Mouse (Mus musculus): Measurements from ENCODE around the gene Pdcl. TPM values are rescaled to one million over a fixed set of nuclear protein-coding genes. Genes with fewer than 3 reads are reported as not detected.
A peak's percentile ranks its signal among the peaks of the same experiment; 100 is the strongest.

Gene Pdcl
- polyA plus RNA-seq (2015; fragmentation: Nextera tagmentation; extraction: Ambion mirVana): 10.2 and 11.2 TPM in 2 replicates

DNA sequence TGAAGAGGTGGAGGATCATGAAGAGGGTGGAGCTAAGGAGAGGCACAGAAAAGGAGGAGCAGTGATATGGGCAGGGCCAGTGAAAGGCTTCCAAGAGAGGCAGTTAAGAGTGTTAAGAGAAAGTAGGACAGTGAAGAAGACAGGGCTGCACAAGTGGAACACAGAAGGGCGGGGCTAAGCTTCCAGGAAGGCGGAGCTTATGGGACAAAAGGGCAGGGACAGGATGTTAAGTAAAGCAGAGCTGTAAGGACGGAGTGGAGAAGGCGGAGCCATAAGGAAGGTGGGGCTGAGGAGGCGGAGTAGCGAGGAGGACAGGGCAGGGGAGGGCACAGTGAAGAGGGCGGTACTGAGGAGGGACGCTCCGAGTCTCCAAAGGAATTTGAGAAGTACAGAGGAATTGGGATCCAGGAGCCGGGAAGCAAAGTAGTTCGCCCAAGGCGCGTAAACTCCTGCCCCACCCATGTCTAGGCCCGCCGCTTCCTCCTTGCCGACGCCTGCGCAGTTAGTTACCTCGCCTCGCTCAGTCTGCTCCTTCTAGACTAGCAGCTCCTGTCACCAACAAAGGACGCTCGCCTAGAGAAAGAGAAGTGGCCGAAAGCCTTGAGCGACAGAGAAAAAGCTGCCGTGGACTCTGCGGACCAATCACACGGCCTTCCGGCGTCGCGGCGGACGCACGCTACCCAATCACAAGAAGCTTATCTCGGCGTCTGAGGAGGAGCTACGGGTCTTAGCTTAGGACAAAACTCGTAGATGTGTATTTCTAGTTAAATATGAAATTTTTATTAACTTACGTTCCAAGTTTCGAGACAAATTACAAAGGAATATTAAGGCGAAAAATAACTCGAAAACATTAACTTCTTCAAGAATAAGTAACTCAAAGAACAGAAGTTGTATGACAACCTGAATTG lies at the start of gene Pdcl:
Gene Pdcl (minus strand): TSS at position 700 of the 908 bp plus-strand sequence.
- Histone ChIP-seq H3K4me1 (ENCODE audit: control insufficient read depth, low read depth, low read length) (peaks cover 9% of the 10 kb centered on the region), H3K4me2 (ENCODE audit: low read depth, low read length) (peak within 1 kb of the TSS; percentile 87), H3K9me3 (replicated peaks; ENCODE audit: control insufficient read depth, low read length) (no peaks in the 10 kb centered on the region), H3K27ac (ENCODE audit: low read length) (peak within 1 kb of the TSS; percentile 100), H3K36me3 (ENCODE audit: control insufficient read depth, insufficient read depth) (peaks cover 10% of the 10 kb centered on the region; the same call in 1 of the 2 replicates), H3K27me3 (ENCODE audit: control insufficient read depth, insufficient read depth, low read depth, low read length) (no peaks in the 10 kb centered on the region), H3K9ac (ENCODE audit: low read depth, low read length) (peak within 1 kb of the TSS; percentile 84), H3K4me3 (ENCODE audit: low read depth, low read length) (peak within 1 kb of the TSS; percentile 97)
- peak; percentile 99 for ATAC-seq (ENCODE audit: low read depth)
- under 1% methylated on average over 42 of the region's 42 CpGs for whole genome bisulfite sequencing (ENCODE audit: insufficient replicate concordance)

DNA sequence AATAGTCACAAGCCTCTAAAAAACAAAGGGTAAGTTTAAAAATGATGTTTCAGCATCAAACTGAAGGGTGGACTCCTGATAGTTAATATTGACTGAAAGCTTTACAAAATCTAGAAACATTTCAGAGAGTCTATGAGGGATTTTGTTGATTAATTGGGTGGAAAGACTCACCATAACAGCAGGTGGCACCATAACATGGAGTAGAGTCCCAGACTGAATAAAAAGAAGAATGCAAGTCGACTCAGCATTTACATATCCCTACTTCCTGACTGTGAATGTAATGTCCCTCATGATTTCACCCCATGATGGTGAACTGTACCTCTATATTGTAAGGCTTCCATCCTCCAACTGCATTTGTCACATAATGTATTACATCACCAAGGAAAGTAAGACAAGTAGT lies 36.4 kb upstream of the Pdcl start:
- 49% methylated on average over 1 of the region's 1 CpGs for WGBS (ENCODE audit: insufficient replicate concordance)
- Histone ChIP-seq H3K4me2 (ENCODE audit: low read depth, low read length) (no peak overlapping the region), H3K4me1 (ENCODE audit: control insufficient read depth, low read depth, low read length) (no peaks in the 10 kb centered on the region), H3K9ac (ENCODE audit: low read depth, low read length) (no peak overlapping the region), H3K9me3 (replicated peaks; ENCODE audit: control insufficient read depth, low read length) (no peaks in the 10 kb centered on the region), H3K36me3 (ENCODE audit: control insufficient read depth, insufficient read depth) (peaks cover 12% of the 10 kb centered on the region), H3K27ac (ENCODE audit: low read length) (no peak overlapping the region), H3K27me3 (ENCODE audit: control insufficient read depth, insufficient read depth, low read depth, low read length) (no peaks in the 10 kb centered on the region), H3K4me3 (ENCODE audit: low read depth, low read length) (no peak overlapping the region)
- no peak for ATAC-seq (ENCODE audit: low read depth)

GRCm38 (mm10) chr2:37382921-37383320 lies 23.8 kb upstream of the Pdcl start:
- Histone ChIP-seq H3K4me2 (ENCODE audit: low read depth, low read length) (no peak overlapping the region), H3K27ac (ENCODE audit: low read length) (no peak overlapping the region), H3K9ac (ENCODE audit: low read depth, low read length) (no peak overlapping the region), H3K4me3 (ENCODE audit: low read depth, low read length) (no peak overlapping the region), H3K4me1 (ENCODE audit: control insufficient read depth, low read depth, low read length) (no peaks in the 10 kb centered on the region), H3K36me3 (ENCODE audit: control insufficient read depth, insufficient read depth) (peaks cover 25% of the 10 kb centered on the region), H3K27me3 (ENCODE audit: control insufficient read depth, insufficient read depth, low read depth, low read length) (no peaks in the 10 kb centered on the region), H3K9me3 (replicated peaks; ENCODE audit: control insufficient read depth, low read length) (no peaks in the 10 kb centered on the region)
- no peak for ATAC-seq (ENCODE audit: low read depth)
- WGBS (ENCODE audit: insufficient replicate concordance): 89% methylated on average over 9 of the region's 9 CpGs

DNA sequence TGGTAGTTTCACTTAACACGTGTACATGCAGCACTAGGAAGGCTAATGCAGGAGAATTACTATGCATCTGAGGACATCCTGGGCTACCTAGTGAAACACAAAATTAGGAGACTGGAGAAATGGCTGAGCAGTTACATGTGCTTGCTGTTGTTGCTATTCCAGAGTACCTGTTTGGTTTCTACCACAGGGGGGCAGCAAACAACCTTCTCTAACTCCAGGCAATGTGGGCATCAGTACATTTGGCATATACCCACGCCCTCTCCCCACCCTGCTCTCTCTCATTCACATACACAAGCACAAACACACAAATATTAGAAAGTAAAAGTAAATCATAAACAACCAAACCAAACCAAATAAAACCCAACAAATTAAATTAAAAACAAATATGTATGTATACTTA lies 21.1 kb upstream of the Pdcl start:
- Histone ChIP-seq H3K4me1 (ENCODE audit: control insufficient read depth, low read depth, low read length) (no peaks in the 10 kb centered on the region), H3K27me3 (ENCODE audit: control insufficient read depth, insufficient read depth, low read depth, low read length) (no peaks in the 10 kb centered on the region), H3K4me3 (ENCODE audit: low read depth, low read length) (no peak overlapping the region), H3K9me3 (replicated peaks; ENCODE audit: control insufficient read depth, low read length) (no peaks in the 10 kb centered on the region), H3K4me2 (ENCODE audit: low read depth, low read length) (no peak overlapping the region), H3K9ac (ENCODE audit: low read depth, low read length) (no peak overlapping the region), H3K36me3 (ENCODE audit: control insufficient read depth, insufficient read depth) (peaks cover 38% of the 10 kb centered on the region), H3K27ac (ENCODE audit: low read length) (no peak overlapping the region)
- 49% methylated on average over 2 of the region's 2 CpGs for WGBS (ENCODE audit: insufficient replicate concordance)
- ATAC-seq (ENCODE audit: low read depth): no peak

DNA sequence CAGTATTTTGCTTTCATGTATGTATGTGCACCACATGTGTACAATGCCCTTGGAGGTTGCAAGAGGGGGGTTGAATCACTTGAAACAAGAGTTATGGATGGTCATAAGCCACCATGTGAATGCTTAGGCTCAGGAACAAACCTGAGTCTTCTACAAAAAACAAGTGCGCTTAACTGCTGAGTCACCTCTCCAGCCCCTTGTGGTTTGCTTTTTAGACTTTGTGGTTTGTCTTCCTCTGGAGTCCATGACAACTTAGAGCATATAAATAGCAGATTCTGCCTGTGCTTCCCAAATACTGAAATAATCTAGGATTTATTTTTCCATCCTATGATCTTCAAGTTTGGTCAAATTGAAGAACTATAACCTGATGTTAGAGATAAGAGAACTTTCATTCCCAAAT lies 16.9 kb upstream of the Pdcl start:
- Histone ChIP-seq H3K4me1 (ENCODE audit: control insufficient read depth, low read depth, low read length) (no peaks in the 10 kb centered on the region), H3K9ac (ENCODE audit: low read depth, low read length) (no peak overlapping the region; the same call in 1 of the 2 replicates), H3K27ac (ENCODE audit: low read length) (no peak overlapping the region), H3K27me3 (ENCODE audit: control insufficient read depth, insufficient read depth, low read depth, low read length) (no peaks in the 10 kb centered on the region), H3K4me3 (ENCODE audit: low read depth, low read length) (no peak overlapping the region), H3K36me3 (ENCODE audit: control insufficient read depth, insufficient read depth) (peaks cover 22% of the 10 kb centered on the region), H3K9me3 (replicated peaks; ENCODE audit: control insufficient read depth, low read length) (no peaks in the 10 kb centered on the region), H3K4me2 (ENCODE audit: low read depth, low read length) (no peak overlapping the region)
- ATAC-seq (ENCODE audit: low read depth): no peak
- 29% methylated on average over 1 of the region's 1 CpGs for WGBS (ENCODE audit: insufficient replicate concordance)

- Histone ChIP-seq H3K4me2 (ENCODE audit: low read depth, low read length) (no peak overlapping the region), H3K9ac (ENCODE audit: low read depth, low read length) (no peak overlapping the region), H3K27me3 (ENCODE audit: control insufficient read depth, insufficient read depth, low read depth, low read length) (no peaks in the 10 kb centered on the region), H3K4me3 (ENCODE audit: low read depth, low read length) (no peak overlapping the region), H3K36me3 (ENCODE audit: control insufficient read depth, insufficient read depth) (peaks cover 5% of the 10 kb centered on the region), H3K9me3 (replicated peaks; ENCODE audit: control insufficient read depth, low read length) (no peaks in the 10 kb centered on the region), H3K4me1 (ENCODE audit: control insufficient read depth, low read depth, low read length) (no peaks in the 10 kb centered on the region), H3K27ac (ENCODE audit: low read length) (no peak overlapping the region)
- ATAC-seq (ENCODE audit: low read depth): no peak
- WGBS (ENCODE audit: insufficient replicate concordance): 70% methylated on average over 2 of the region's 2 CpGs
Observed at GRCm38 (mm10) chr2:37370651-37371050, 11.5 kb upstream of the Pdcl start.

DNA sequence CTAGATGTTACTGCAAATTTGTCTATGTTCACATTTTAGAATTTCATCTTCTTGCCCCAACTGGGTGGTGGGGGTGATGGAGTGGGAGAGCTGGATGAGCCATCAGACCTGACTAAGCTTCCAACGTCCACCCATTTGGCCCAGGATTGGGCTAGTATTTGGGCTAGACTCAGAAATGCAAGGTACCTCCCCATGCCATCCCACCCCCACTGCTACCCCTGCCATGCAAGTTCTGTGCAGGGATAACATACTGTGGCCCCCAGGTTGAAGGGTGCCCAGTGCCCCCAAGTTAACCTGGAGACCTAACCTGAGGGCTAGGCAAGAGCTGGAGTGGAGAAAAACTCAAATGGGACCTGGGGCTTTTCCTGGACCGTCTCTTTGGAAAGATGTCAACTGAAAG lies 776 bp upstream of the Pdcl start:
- no peaks in the 10 kb centered on the region for H3K9me3 ChIP-seq (replicated peaks; ENCODE audit: control insufficient read depth, low read length)
- H3K4me2 ChIP-seq (ENCODE audit: low read depth, low read length): peak overlapping the region; percentile 87
- H3K27ac ChIP-seq (ENCODE audit: low read length): no peak overlapping the region
- H3K27me3 ChIP-seq (ENCODE audit: control insufficient read depth, insufficient read depth, low read depth, low read length): no peaks in the 10 kb centered on the region
- no peak overlapping the region for H3K4me3 ChIP-seq (ENCODE audit: low read depth, low read length)
- H3K36me3 ChIP-seq (ENCODE audit: control insufficient read depth, insufficient read depth): peaks cover 6% of the 10 kb centered on the region; the same call in 1 of the 2 replicates
- no peak overlapping the region for H3K9ac ChIP-seq (ENCODE audit: low read depth, low read length)
- peaks cover 9% of the 10 kb centered on the region for H3K4me1 ChIP-seq (ENCODE audit: control insufficient read depth, low read depth, low read length)
- 87% methylated on average over 2 of the region's 2 CpGs for WGBS (ENCODE audit: insufficient replicate concordance)
- ATAC-seq (ENCODE audit: low read depth): no peak

DNA sequence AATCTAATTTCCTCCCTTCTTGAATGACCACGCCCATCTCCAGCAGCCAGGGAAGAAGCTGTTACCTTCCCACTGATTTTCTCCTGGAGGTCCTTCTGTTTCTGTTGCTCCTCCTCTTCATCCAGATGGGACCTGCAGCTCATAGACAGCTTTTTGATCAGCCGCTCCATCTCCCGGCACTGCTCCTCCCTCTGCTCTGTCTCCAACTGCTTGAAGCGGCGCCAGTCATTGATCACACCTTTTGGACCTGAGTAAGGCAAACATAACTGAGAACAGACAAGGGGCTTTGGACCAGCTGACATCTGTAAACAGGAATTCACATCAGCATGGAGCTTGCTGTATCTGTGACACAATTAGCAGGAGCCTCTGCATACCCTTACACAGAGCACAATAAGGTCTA lies 3.6 kb downstream of the Pdcl start:
- Histone ChIP-seq H3K4me2 (ENCODE audit: low read depth, low read length) (no peak overlapping the region), H3K4me3 (ENCODE audit: low read depth, low read length) (no peak overlapping the region), H3K36me3 (ENCODE audit: control insufficient read depth, insufficient read depth) (peaks cover 31% of the 10 kb centered on the region), H3K9me3 (replicated peaks; ENCODE audit: control insufficient read depth, low read length) (no peaks in the 10 kb centered on the region), H3K27me3 (ENCODE audit: control insufficient read depth, insufficient read depth, low read depth, low read length) (no peaks in the 10 kb centered on the region), H3K4me1 (ENCODE audit: control insufficient read depth, low read depth, low read length) (peaks cover 9% of the 10 kb centered on the region), H3K9ac (ENCODE audit: low read depth, low read length) (no peak overlapping the region), H3K27ac (ENCODE audit: low read length) (no peak overlapping the region)
- ATAC-seq (ENCODE audit: low read depth): no peak
- 91% methylated on average over 5 of the region's 5 CpGs for WGBS (ENCODE audit: insufficient replicate concordance)

DNA sequence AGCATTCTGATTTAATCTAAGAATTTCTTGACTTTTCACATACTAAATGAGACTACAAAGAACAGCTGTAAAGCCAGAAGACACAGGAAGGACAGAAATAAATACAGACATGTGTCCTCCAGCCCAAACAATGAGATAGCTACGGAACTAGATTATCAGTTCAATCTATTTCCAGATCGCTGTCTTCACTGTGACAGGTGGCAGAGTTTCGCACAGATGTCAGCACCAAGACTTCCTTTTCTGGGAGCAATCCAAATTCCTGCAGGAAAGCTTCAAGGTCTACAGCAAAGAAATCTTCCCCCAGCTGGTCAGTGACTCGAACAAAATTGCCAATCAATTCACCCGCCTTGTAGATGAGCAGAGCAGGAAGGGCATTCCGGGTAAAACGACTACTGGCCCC lies 7.5 kb downstream of the Pdcl start:
- H3K36me3 ChIP-seq (ENCODE audit: control insufficient read depth, insufficient read depth): peaks cover 31% of the 10 kb centered on the region
- no peaks in the 10 kb centered on the region for H3K4me1 ChIP-seq (ENCODE audit: control insufficient read depth, low read depth, low read length)
- 71% methylated on average over 7 of the region's 7 CpGs for WGBS (ENCODE audit: insufficient replicate concordance)
- no peaks in the 10 kb centered on the region for H3K9me3 ChIP-seq (replicated peaks; ENCODE audit: control insufficient read depth, low read length)
- no peak for ATAC-seq (ENCODE audit: low read depth)
- no peak overlapping the region for H3K4me3 ChIP-seq (ENCODE audit: low read depth, low read length)
- no peaks in the 10 kb centered on the region for H3K27me3 ChIP-seq (ENCODE audit: control insufficient read depth, insufficient read depth, low read depth, low read length)
- no peak overlapping the region for H3K9ac ChIP-seq (ENCODE audit: low read depth, low read length)
- no peak overlapping the region for H3K4me2 ChIP-seq (ENCODE audit: low read depth, low read length)
- H3K27ac ChIP-seq (ENCODE audit: low read length): no peak overlapping the region
